Mouse (Mus musculus) heart, postnatal 0 days (tissue): ENCODE results near the gene Hoxb9. TPM values are rescaled to one million over a fixed set of nuclear protein-coding genes. Genes with fewer than 3 reads are reported as not detected.
A peak's percentile ranks its signal among the peaks of the same experiment; 100 is the strongest.

ENCODE experiments used
- ATAC-seq: fragments of 200-750 bp; cut with Nextera tagmentation; 2 replicates; pipeline ENCODE4 v1.8.0; 2017; ENCODE audit warnings: low read depth, moderate number of reproducible peaks, moderate library complexity; ENCODE audit not compliant: insufficient read depth
- DNase-seq: peaks from one replicate; pipeline ENCODE4 v3.0.0-alpha.2; 2016; ENCODE audit warnings: low spot score
- H3K27ac ChIP-seq: fragments of 300-500 bp; sonication (generic); 2 replicates; pipeline ENCODE4 v1.5.1; 2014; ENCODE audit warnings: low read depth, mild to moderate bottlenecking
- H3K27me3 ChIP-seq: fragments of 300-500 bp; sonication (generic); 2 replicates; pipeline ENCODE4 v1.6.1; 2014; ENCODE audit warnings: low read length, mixed read lengths; ENCODE audit not compliant: control insufficient read depth, insufficient read depth
- H3K36me3 ChIP-seq: fragments of 300-500 bp; sonication (generic); replicated peaks from 2 replicates; pipeline ENCODE4 v1.6.1; 2014; ENCODE audit warnings: low read length, mixed read lengths; ENCODE audit not compliant: control insufficient read depth, insufficient read depth
- H3K4me1 ChIP-seq: fragments of 300-500 bp; sonication (generic); 2 replicates; pipeline ENCODE4 v1.6.1; 2014; ENCODE audit warnings: antibody characterized with exemption; ENCODE audit not compliant: control insufficient read depth, insufficient read depth
- H3K4me2 ChIP-seq: fragments of 300-500 bp; sonication (generic); 2 replicates; pipeline ENCODE4 v1.6.1; 2014; ENCODE audit warnings: low read depth, mild to moderate bottlenecking, low read length, moderate library complexity
- H3K4me3 ChIP-seq: fragments of 300-500 bp; sonication (generic); 2 replicates; pipeline ENCODE4 v1.5.1; 2014; ENCODE audit warnings: low read depth, low read length
- H3K9ac ChIP-seq: fragments of 300-500 bp; sonication (generic); replicated peaks from 2 replicates; pipeline ENCODE4 v1.6.1; 2014; ENCODE audit warnings: low read depth, low read length, mixed read lengths
- H3K9me3 ChIP-seq: fragments of 300-500 bp; sonication (generic); replicated peaks from 2 replicates; pipeline ENCODE4 v1.6.1; 2016; ENCODE audit warnings: low read length; ENCODE audit not compliant: control insufficient read depth
- CTCF ChIP-seq: IDR thresholded peaks from 2 replicates; pipeline ENCODE4 v1.5.1; 2016; ENCODE audit warnings: antibody characterized with exemption, control low read depth, low read depth
- EP300 ChIP-seq: IDR thresholded peaks from 2 replicates; pipeline ENCODE4 v1.6.1; 2016; ENCODE audit warnings: antibody characterized with exemption, low read depth
- WGBS: fragments of 180-500 bp; shearing (Covaris S2); extraction: QIAGEN DNeasy Blood & Tissue Kit; methylation state at CpG from one replicate; pipeline ENCODE4 v1.1.7; 2014; 5-methylcytosine and 5-hydroxymethylcytosine counted together
- polyA plus RNA-seq: library from polyadenylated mRNA; unstranded; fragments of >200 nt; fragmentation: Nextera tagmentation; extraction: Ambion mirVana; gene quantifications from 2 replicates; pipeline ENCODE4 v1.2.1, GENCODE M21; 2015
- total RNA-seq: library from RNA; depleted of rRNA; stranded (reverse); fragments of >200 nt; gene quantifications from 2 replicates; pipeline ENCODE4 v1.2.3, GENCODE M21; 2014; ENCODE audit warnings: low replicate concordance

Hoxb9 gene
- total and polyA plus RNA-seq, 2 experiments from 2014 or later: not detected

GRCm38 (mm10) chr11:96257141-96257540, 14.1 kb upstream of the Hoxb9 start:
- H3K27ac ChIP-seq: no peak overlapping the region
- ATAC-seq (no peak), DNase-seq (no peak)
- peaks cover 100% of the 10 kb centered on the region for H3K27me3 ChIP-seq
- no peak overlapping the region for H3K4me3 ChIP-seq
- H3K9ac ChIP-seq: no peak overlapping the region
- H3K9me3 ChIP-seq: no peaks in the 10 kb centered on the region
- H3K4me1 ChIP-seq: no peaks in the 10 kb centered on the region
- TF ChIP-seq CTCF (no peak), EP300 (no peak)
- 25% methylated on average over 2 of the region's 2 CpGs for WGBS
- no peak overlapping the region for H3K4me2 ChIP-seq
- no peaks in the 10 kb centered on the region for H3K36me3 ChIP-seq

DNA sequence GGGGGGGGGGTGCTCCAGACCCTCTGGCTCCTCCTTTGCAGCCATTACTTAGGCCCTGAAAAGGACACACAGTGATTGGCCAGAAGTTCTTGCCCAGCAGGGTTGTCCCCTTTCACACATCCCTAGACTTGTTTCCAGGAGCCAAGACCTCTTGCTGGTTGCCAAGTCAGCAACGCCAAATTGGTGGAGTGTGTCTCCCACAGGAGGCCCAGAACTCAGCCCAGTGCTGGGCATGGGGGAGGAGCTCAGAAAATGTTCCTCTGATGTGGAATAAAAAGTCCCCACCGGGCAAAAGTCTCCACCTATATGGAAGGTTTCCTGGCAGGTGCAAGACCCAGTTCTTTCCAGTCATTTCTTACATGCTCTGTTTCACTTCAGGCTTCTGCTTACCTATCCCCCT, 12.2 kb upstream of the Hoxb9 start:
- Histone ChIP-seq H3K4me2 (no peak overlapping the region), H3K36me3 (no peaks in the 10 kb centered on the region), H3K9me3 (no peaks in the 10 kb centered on the region), H3K4me3 (no peak overlapping the region), H3K27ac (no peak overlapping the region), H3K9ac (no peak overlapping the region), H3K27me3 (peaks cover 100% of the 10 kb centered on the region), H3K4me1 (no peaks in the 10 kb centered on the region)
- ATAC-seq (no peak), DNase-seq (no peak)
- WGBS: 5% methylated on average over 2 of the region's 2 CpGs
- TF ChIP-seq CTCF (no peak), EP300 (no peak)

DNA sequence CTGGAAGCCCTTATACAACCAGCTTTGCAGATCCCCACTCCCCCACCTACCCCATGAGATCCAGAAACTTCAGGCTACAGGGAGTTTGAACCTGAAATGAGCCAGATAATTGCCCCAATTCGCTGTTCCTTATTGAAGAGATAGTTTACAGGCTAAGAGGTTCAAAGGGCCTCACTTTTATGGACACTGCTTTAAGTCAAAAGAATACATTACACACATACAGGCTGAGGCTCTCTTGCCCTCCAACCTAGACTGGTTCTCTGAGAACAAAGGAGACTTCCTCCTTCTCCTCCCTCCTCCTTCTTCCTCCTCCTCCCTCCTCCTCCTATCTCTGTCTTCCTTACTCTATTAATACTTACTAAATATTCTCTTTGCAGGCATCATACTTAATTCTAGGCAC, 11.7 kb upstream of the Hoxb9 start:
- no peak for DNase-seq
- peaks cover 100% of the 10 kb centered on the region for H3K27me3 ChIP-seq
- WGBS: 11% methylated on average over 1 of the region's 1 CpGs

DNA sequence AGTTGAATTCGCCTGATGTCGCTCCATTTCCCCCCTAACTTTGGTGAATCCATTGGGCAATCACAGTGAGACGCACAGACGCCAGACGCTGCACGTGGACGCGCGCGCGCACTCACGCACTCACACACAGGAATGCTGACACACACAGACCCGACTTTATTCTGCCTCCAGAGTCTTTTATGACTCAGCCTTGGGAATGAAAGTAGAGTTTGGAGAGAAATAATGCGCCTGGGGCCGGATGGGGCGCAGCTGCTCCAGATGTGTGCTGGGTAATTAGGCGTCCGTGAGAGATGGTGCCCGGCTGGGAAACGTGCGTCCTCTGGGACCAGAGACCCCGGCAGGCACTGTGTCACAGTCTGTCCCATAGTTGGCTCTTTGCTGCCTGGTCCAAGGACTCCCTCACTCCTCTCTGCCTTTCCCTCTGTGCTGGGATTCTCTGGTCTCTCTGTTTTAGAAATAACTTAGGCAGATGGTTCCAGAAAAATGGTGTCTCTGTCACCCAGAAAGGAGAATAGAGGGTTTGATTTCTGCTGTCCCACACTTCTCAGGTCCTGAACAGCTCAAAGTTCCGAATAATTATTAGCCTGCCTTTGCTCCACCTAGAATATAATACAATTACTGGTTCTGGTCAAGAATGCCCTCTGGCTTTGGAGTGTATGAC, 10.8 kb upstream of the Hoxb9 start:
- Histone ChIP-seq H3K36me3 (no peaks in the 10 kb centered on the region), H3K9ac (no peak overlapping the region), H3K4me1 (no peaks in the 10 kb centered on the region), H3K9me3 (no peaks in the 10 kb centered on the region), H3K27me3 (peaks cover 100% of the 10 kb centered on the region), H3K4me3 (no peak overlapping the region), H3K4me2 (no peak overlapping the region), H3K27ac (no peak overlapping the region)
- ATAC-seq (no peak), DNase-seq (no peak)
- TF ChIP-seq EP300 (no peak), CTCF (no peak)
- WGBS: 4% methylated on average over 23 of the region's 23 CpGs

More for the DNA sequence above, 11.7 kb upstream of the Hoxb9 start:
- ATAC-seq: no peak
- Histone ChIP-seq H3K4me2 (no peak overlapping the region), H3K9me3 (no peaks in the 10 kb centered on the region), H3K4me3 (no peak overlapping the region), H3K27ac (no peak overlapping the region), H3K36me3 (no peaks in the 10 kb centered on the region), H3K9ac (no peak overlapping the region), H3K4me1 (no peaks in the 10 kb centered on the region)
- TF ChIP-seq CTCF: no peak
- TF ChIP-seq EP300: no peak

DNA sequence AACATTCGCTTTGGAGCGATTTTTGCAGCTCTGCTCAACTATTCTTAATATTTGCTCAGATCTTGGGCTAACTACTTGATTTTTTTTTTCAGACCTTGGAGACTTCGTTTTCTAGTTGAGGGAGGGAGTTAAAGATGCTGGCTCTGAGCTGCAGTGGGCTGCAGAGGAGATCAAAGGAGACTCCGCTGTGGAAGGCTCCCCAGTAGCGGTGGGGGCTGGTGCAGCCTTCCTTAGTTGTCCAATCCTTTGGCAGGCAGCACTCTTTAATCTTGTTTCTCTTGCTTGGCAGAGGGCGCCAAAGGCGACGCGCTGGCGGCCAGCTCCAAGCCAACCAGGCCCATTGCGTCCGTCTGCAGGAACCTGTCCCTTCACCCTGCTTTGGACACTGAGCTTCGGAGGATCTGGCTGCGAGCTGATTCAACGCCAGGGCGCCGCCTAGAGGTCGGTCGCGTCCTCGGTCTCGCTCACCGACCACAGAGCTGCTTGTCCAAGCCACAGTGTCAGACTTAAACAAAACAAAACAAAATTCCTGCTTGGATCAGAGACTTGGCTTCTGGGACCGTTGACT, 9.8 kb upstream of the Hoxb9 start:
- H3K36me3 ChIP-seq: no peaks in the 10 kb centered on the region
- DNase-seq (peak; percentile 39), ATAC-seq (peak; percentile 57)
- WGBS: 2% methylated on average over 24 of the region's 24 CpGs
- no peak overlapping the region for H3K27ac ChIP-seq
- H3K27me3 ChIP-seq: peaks cover 100% of the 10 kb centered on the region
- no peaks in the 10 kb centered on the region for H3K9me3 ChIP-seq
- H3K9ac ChIP-seq: no peak overlapping the region
- no peak overlapping the region for H3K4me3 ChIP-seq
- no peaks in the 10 kb centered on the region for H3K4me1 ChIP-seq
- TF ChIP-seq CTCF: peak; percentile 62
- no peak for TF ChIP-seq EP300
- no peak overlapping the region for H3K4me2 ChIP-seq

- no peak for TF ChIP-seq EP300
- WGBS: 11% methylated on average over 6 of the region's 6 CpGs
- H3K36me3 ChIP-seq: no peaks in the 10 kb centered on the region
Measured at GRCm38 (mm10) chr11:96262262-96262830, 8.9 kb upstream of the Hoxb9 start.

More at GRCm38 (mm10) chr11:96262262-96262830, 8.9 kb upstream of the Hoxb9 start:
- Histone ChIP-seq H3K4me2 (no peak overlapping the region), H3K4me1 (no peaks in the 10 kb centered on the region), H3K27ac (no peak overlapping the region), H3K27me3 (peaks cover 100% of the 10 kb centered on the region), H3K9me3 (no peaks in the 10 kb centered on the region), H3K9ac (no peak overlapping the region), H3K4me3 (no peak overlapping the region)
- ATAC-seq (no peak), DNase-seq (no peak)
